Mouse (Mus musculus) forebrain, embryonic 12.5 days (tissue): ENCODE measurements around the gene Csdc2. TPM values are rescaled to one million over a fixed set of nuclear protein-coding genes. Genes with fewer than 3 reads are reported as not detected.

Source experiments
- ATAC-seq: fragments of 200-750 bp; cut with Nextera tagmentation; 2 replicates; pipeline ENCODE4 v1.8.0; 2017; ENCODE audit warnings: moderate TSS enrichment; ENCODE audit not compliant: low FRiP score
- H3K27ac ChIP-seq: fragments of 300-500 bp; sonication (generic); 2 replicates; pipeline ENCODE4 v1.5.1; 2016; ENCODE audit warnings: mild to moderate bottlenecking
- H3K27me3 ChIP-seq: fragments of 300-500 bp; sonication (generic); 2 replicates; pipeline ENCODE4 v1.6.1; 2016; ENCODE audit warnings: mild to moderate bottlenecking
- H3K36me3 ChIP-seq: fragments of 300-500 bp; sonication (generic); replicated peaks from 2 replicates; pipeline ENCODE4 v1.6.1; 2016; ENCODE audit warnings: mild to moderate bottlenecking
- H3K4me1 ChIP-seq: fragments of 300-500 bp; sonication (generic); 2 replicates; pipeline ENCODE4 v1.6.1; 2016
- H3K4me2 ChIP-seq: fragments of 300-500 bp; sonication (generic); 2 replicates; pipeline ENCODE4 v1.6.1; 2016; ENCODE audit warnings: mild to moderate bottlenecking, moderate library complexity
- H3K4me3 ChIP-seq: fragments of 300-500 bp; sonication (generic); replicated peaks from 2 replicates; pipeline ENCODE4 v1.5.1; 2016; ENCODE audit warnings: mild to moderate bottlenecking
- H3K9ac ChIP-seq: fragments of 300-500 bp; sonication (generic); 2 replicates; pipeline ENCODE4 v1.6.1; 2016; ENCODE audit warnings: mild to moderate bottlenecking
- H3K9me3 ChIP-seq: fragments of 300-500 bp; sonication (generic); 2 replicates; pipeline ENCODE4 v1.6.1; 2016
- WGBS: fragments of 180-500 bp; shearing (Covaris S2); methylation state at CpG from one replicate; pipeline ENCODE4 v1.1.7; 2016; 5-methylcytosine and 5-hydroxymethylcytosine counted together
- polyA plus RNA-seq: library from polyadenylated mRNA; unstranded; fragments of >200 nt; fragmentation: Nextera tagmentation; extraction: Ambion mirVana; gene quantifications from 2 replicates; pipeline ENCODE4 v1.2.1, GENCODE M21; 2016

Gene Csdc2
- polyA plus RNA-seq, 1 experiment from 2014 or later: 35.8 TPM

- no peak for ATAC-seq
- Histone ChIP-seq H3K9me3 (no peaks in the 10 kb centered on the region), H3K27ac (no peak overlapping the region), H3K36me3 (peaks cover 96% of the 10 kb centered on the region), H3K4me3 (no peak overlapping the region), H3K4me2 (no peak overlapping the region), H3K4me1 (no peaks in the 10 kb centered on the region), H3K27me3 (no peaks in the 10 kb centered on the region), H3K9ac (no peak overlapping the region)
- WGBS: 89% methylated on average over 2 of the region's 2 CpGs
Observed at GRCm38 (mm10) chr15:81912498-81912897, 24.1 kb upstream of the Csdc2 start.

GRCm38 (mm10) chr15:81914668-81915067, 21.9 kb upstream of the Csdc2 start:
- H3K4me1 ChIP-seq: no peaks in the 10 kb centered on the region
- H3K4me3 ChIP-seq: no peak overlapping the region
- ATAC-seq: no peak
- no peak overlapping the region for H3K27ac ChIP-seq
- no peak overlapping the region for H3K4me2 ChIP-seq
- peaks cover 87% of the 10 kb centered on the region for H3K36me3 ChIP-seq
- H3K27me3 ChIP-seq: no peaks in the 10 kb centered on the region
- H3K9me3 ChIP-seq: no peaks in the 10 kb centered on the region
- H3K9ac ChIP-seq: no peak overlapping the region
- WGBS: 89% methylated on average over 5 of the region's 5 CpGs

- no peak overlapping the region for H3K27ac ChIP-seq
- no peak overlapping the region for H3K9ac ChIP-seq
- no peak for ATAC-seq
- H3K4me2 ChIP-seq: no peak overlapping the region
- no peak overlapping the region for H3K4me3 ChIP-seq
- no peaks in the 10 kb centered on the region for H3K27me3 ChIP-seq
- 89% methylated on average over 5 of the region's 5 CpGs for WGBS
- no peaks in the 10 kb centered on the region for H3K9me3 ChIP-seq
- no peaks in the 10 kb centered on the region for H3K4me1 ChIP-seq
- H3K36me3 ChIP-seq: peaks cover 77% of the 10 kb centered on the region
Observed at GRCm38 (mm10) chr15:81915663-81916062, 20.9 kb upstream of the Csdc2 start.

GRCm38 (mm10) chr15:81917201-81917600, 19.4 kb upstream of the Csdc2 start:
- 93% methylated on average over 12 of the region's 12 CpGs for WGBS
- no peak overlapping the region for H3K9ac ChIP-seq
- no peak overlapping the region for H3K4me3 ChIP-seq
- no peaks in the 10 kb centered on the region for H3K27me3 ChIP-seq
- ATAC-seq: no peak
- H3K36me3 ChIP-seq: peaks cover 68% of the 10 kb centered on the region
- H3K27ac ChIP-seq: 0 out of 2 replicates have a peak overlapping the region, but pooled peaks have one; percentile 8
- H3K4me1 ChIP-seq: 0 out of 2 replicates have a peak, but pooled peaks cover 3% of the 10 kb centered on the region
- no peak overlapping the region for H3K4me2 ChIP-seq
- no peaks in the 10 kb centered on the region for H3K9me3 ChIP-seq

- Histone ChIP-seq H3K4me2 (no peak overlapping the region), H3K27ac (0 out of 2 replicates have a peak overlapping the region, but pooled peaks have one; percentile 8), H3K4me1 (0 out of 2 replicates have a peak, but pooled peaks cover 3% of the 10 kb centered on the region), H3K9ac (no peak overlapping the region), H3K9me3 (no peaks in the 10 kb centered on the region), H3K27me3 (no peaks in the 10 kb centered on the region), H3K36me3 (peaks cover 62% of the 10 kb centered on the region), H3K4me3 (no peak overlapping the region)
- no peak; the same call in 1 of the 2 replicates for ATAC-seq
- 57% methylated on average over 6 of the region's 6 CpGs for WGBS
Observed at GRCm38 (mm10) chr15:81917621-81918463, 18.7 kb upstream of the Csdc2 start.

- Histone ChIP-seq H3K9ac (no peak overlapping the region), H3K4me1 (0 out of 2 replicates have a peak, but pooled peaks cover 7% of the 10 kb centered on the region), H3K9me3 (no peaks in the 10 kb centered on the region), H3K27ac (no peak overlapping the region), H3K27me3 (no peaks in the 10 kb centered on the region), H3K4me2 (no peak overlapping the region), H3K4me3 (no peak overlapping the region), H3K36me3 (peaks cover 53% of the 10 kb centered on the region)
- 92% methylated on average over 5 of the region's 5 CpGs for WGBS
- no peak for ATAC-seq
Observed at GRCm38 (mm10) chr15:81919062-81919461, 17.5 kb upstream of the Csdc2 start.

GRCm38 (mm10) chr15:81920546-81921217, 15.9 kb upstream of the Csdc2 start:
- H3K9me3 ChIP-seq: no peaks in the 10 kb centered on the region
- no peak overlapping the region for H3K4me2 ChIP-seq
- peaks cover 22% of the 10 kb centered on the region for H3K4me1 ChIP-seq
- no peak overlapping the region for H3K4me3 ChIP-seq
- WGBS: 82% methylated on average over 10 of the region's 10 CpGs
- no peak overlapping the region for H3K9ac ChIP-seq
- peaks cover 37% of the 10 kb centered on the region for H3K36me3 ChIP-seq
- ATAC-seq: no peak
- no peaks in the 10 kb centered on the region for H3K27me3 ChIP-seq
- H3K27ac ChIP-seq: no peak overlapping the region

GRCm38 (mm10) chr15:81921255-81921654, 15.3 kb upstream of the Csdc2 start:
- no peak overlapping the region for H3K9ac ChIP-seq
- ATAC-seq: no peak
- H3K4me2 ChIP-seq: no peak overlapping the region
- no peak overlapping the region for H3K4me3 ChIP-seq
- no peaks in the 10 kb centered on the region for H3K9me3 ChIP-seq
- WGBS: 66% methylated on average over 5 of the region's 5 CpGs
- no peaks in the 10 kb centered on the region for H3K27me3 ChIP-seq
- H3K36me3 ChIP-seq: peaks cover 31% of the 10 kb centered on the region
- no peak overlapping the region for H3K27ac ChIP-seq
- peaks cover 22% of the 10 kb centered on the region for H3K4me1 ChIP-seq

GRCm38 (mm10) chr15:81924933-81925332, 11.6 kb upstream of the Csdc2 start:
- Histone ChIP-seq H3K4me3 (peak overlapping the region; percentile 77), H3K27ac (no peak overlapping the region), H3K36me3 (0 out of 2 replicates have a peak, but pooled peaks cover 10% of the 10 kb centered on the region), H3K9ac (peak overlapping the region; percentile 84; the same call in 1 of the 2 replicates), H3K4me2 (peak overlapping the region; percentile 98), H3K9me3 (no peaks in the 10 kb centered on the region), H3K27me3 (no peaks in the 10 kb centered on the region), H3K4me1 (peaks cover 32% of the 10 kb centered on the region)
- ATAC-seq: no peak
- WGBS: 87% methylated on average over 11 of the region's 11 CpGs

- peak within 1 kb of the TSS; percentile 93 for H3K27ac ChIP-seq
- H3K4me3 ChIP-seq: peak within 1 kb of the TSS; percentile 77
- H3K36me3 ChIP-seq: 0 out of 2 replicates have a peak, but pooled peaks cover 10% of the 10 kb centered on the region
- ATAC-seq: peak; percentile 96
- H3K9ac ChIP-seq: peak within 1 kb of the TSS; percentile 84
- H3K9me3 ChIP-seq: no peaks in the 10 kb centered on the region
- WGBS: under 1% methylated on average over 54 of the region's 54 CpGs
- H3K4me2 ChIP-seq: peak within 1 kb of the TSS; percentile 98
- no peaks in the 10 kb centered on the region for H3K27me3 ChIP-seq
- peaks cover 32% of the 10 kb centered on the region for H3K4me1 ChIP-seq
Observed at GRCm38 (mm10) chr15:81925760-81926445, 10.7 kb upstream of the Csdc2 start, which contains the start of gene Polr3h. Gene Polr3h (minus strand): TSS chr15:81926240.

- Histone ChIP-seq H3K9me3 (no peaks in the 10 kb centered on the region), H3K27me3 (no peaks in the 10 kb centered on the region), H3K36me3 (0 out of 2 replicates have a peak, but pooled peaks cover 10% of the 10 kb centered on the region), H3K4me3 (peak overlapping the region; percentile 77; the same call in 1 of the 2 replicates), H3K4me2 (peak overlapping the region; percentile 98), H3K4me1 (peaks cover 29% of the 10 kb centered on the region), H3K27ac (peak overlapping the region; percentile 93), H3K9ac (0 out of 2 replicates have a peak overlapping the region, but pooled peaks have one; percentile 12)
- no peak for ATAC-seq
- 22% methylated on average over 9 of the region's 9 CpGs for WGBS
Observed at GRCm38 (mm10) chr15:81926446-81926822, 10.1 kb upstream of the Csdc2 start.

- Histone ChIP-seq H3K4me1 (peaks cover 29% of the 10 kb centered on the region), H3K9ac (no peak overlapping the region), H3K27ac (peak overlapping the region; percentile 93), H3K9me3 (no peaks in the 10 kb centered on the region), H3K36me3 (0 out of 2 replicates have a peak, but pooled peaks cover 3% of the 10 kb centered on the region), H3K4me2 (no peak overlapping the region), H3K27me3 (no peaks in the 10 kb centered on the region), H3K4me3 (no peak overlapping the region)
- WGBS: 58% methylated on average over 4 of the region's 4 CpGs
- ATAC-seq: no peak
Observed at GRCm38 (mm10) chr15:81927741-81928140, 8.8 kb upstream of the Csdc2 start.
